Comparison of ENCODE assay signal across 7 mouse cellular contexts in the genomic region with DNA sequence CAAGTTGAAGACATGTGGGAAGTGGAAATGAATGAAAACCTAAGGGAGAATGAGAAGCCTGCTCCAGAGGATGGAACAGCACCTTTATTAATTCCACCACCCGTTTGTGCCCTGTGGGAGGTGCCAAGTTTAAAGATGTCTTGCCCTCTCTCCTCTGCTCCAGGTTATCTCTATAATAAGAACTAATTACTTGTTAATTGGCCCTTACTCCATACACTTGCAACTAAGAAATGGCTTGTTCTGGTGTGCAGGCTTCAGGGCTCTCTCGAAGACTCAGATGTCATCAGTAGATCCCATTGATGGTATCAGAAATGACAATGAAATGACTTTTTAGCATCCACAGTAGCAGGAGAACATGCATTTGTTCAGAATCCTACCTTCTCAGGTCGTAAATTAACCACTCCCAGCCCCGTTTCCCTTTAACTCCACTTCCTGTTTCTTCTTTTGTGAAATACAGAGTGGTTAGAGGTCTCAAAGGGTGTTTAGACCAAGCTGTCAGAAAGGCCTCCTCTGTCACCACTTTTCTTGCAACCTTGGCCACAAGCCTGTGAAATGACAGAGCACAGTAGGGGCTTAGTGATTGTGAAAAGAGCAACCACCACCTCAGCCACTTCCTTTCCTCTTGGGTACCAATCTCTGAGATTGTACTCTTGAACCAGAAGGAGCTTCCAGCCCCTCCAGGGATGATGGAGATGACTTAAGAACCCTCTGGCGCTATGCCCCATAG. TPM values are rescaled to one million over a fixed set of nuclear protein-coding genes. Genes with fewer than 3 reads are reported as not detected.
A peak's percentile ranks its signal among the peaks of the same experiment; 100 is the strongest.
DNase-seq lines count a peak whose midpoint lies in the region; ATAC-seq and TF ChIP-seq lines count a peak whose summit lies in the region.

Gene Ifrd1, minus strand, starts transcription at position 51 of the 727 bp plus-strand sequence.

- no peak within 1 kb of the TSS for H3K4me3 ChIP-seq in forebrain, embryonic 14.5 days (ENCODE audit: low read depth, low read length)
- H3K4me3 ChIP-seq in hindbrain, embryonic 10.5 days: no peak within 1 kb of the TSS
- H3K4me3 ChIP-seq in liver, embryonic 12.5 days: no peak within 1 kb of the TSS

- no peak for DNase-seq in Patski (ENCODE audit: low read depth, low spot score)
- DNase-seq in forebrain, embryonic 14.5 days (ENCODE audit: low spot score): no peak
- no peak for DNase-seq in hindbrain, embryonic 10.5 days (ENCODE audit: low spot score)
- peak; percentile 69 to 83 for DNase-seq in natural killer cell, adult 2 months (ENCODE audit: low spot score in 2 of 2)
- DNase-seq in kidney, postnatal 14 days: no peak

- H3K27me3 ChIP-seq in Patski: no peaks in the 10 kb centered on the region
- H3K27me3 ChIP-seq in forebrain, embryonic 14.5 days (replicated peaks; ENCODE audit: control insufficient read depth, insufficient read depth, low read length): no peaks in the 10 kb centered on the region
- H3K27me3 ChIP-seq in hindbrain, embryonic 10.5 days (ENCODE audit: insufficient read depth, poor library complexity, severe bottlenecking): no peaks in the 10 kb centered on the region
- no peaks in the 10 kb centered on the region for H3K27me3 ChIP-seq in liver, embryonic 12.5 days (replicated peaks)

- TF ChIP-seq CTCF in Patski (IDR thresholded peaks at IDR 0.05): no peak

- no peak within 1 kb of the TSS for H3K27ac ChIP-seq in forebrain, embryonic 14.5 days (ENCODE audit: low read depth, low read length)
- H3K27ac ChIP-seq in hindbrain, embryonic 10.5 days: no peak within 1 kb of the TSS
- peak within 1 kb of the TSS; percentile 18 for H3K27ac ChIP-seq in liver, embryonic 12.5 days

- H3K4me1 ChIP-seq in forebrain, embryonic 14.5 days (ENCODE audit: control insufficient read depth, insufficient read depth, low read length): no peaks in the 10 kb centered on the region; the same call in 1 of the 2 replicates
- H3K4me1 ChIP-seq in hindbrain, embryonic 10.5 days (replicated peaks): peaks cover 8% of the 10 kb centered on the region
- H3K4me1 ChIP-seq in liver, embryonic 12.5 days: peaks cover 31% of the 10 kb centered on the region

- in situ Hi-C loops in Patski (cut with MboI; ENCODE audit: low pct_unique_long_range_greater_than_20kb): no loop called here

- H3K36me3 ChIP-seq in forebrain, embryonic 14.5 days (ENCODE audit: control insufficient read depth, insufficient read depth, low read length): no peaks in the 10 kb centered on the region
- H3K36me3 ChIP-seq in hindbrain, embryonic 10.5 days: no peaks in the 10 kb centered on the region
- no peaks in the 10 kb centered on the region for H3K36me3 ChIP-seq in liver, embryonic 12.5 days

- H3K4me2 ChIP-seq in forebrain, embryonic 14.5 days (ENCODE audit: low read length): no peak within 1 kb of the TSS
- H3K4me2 ChIP-seq in liver, embryonic 12.5 days: peak within 1 kb of the TSS; percentile 30

- POLR2A ChIA-PET in Patski (lab: Charles Lee): no interaction called here

- peak; percentile 68 for ATAC-seq in CD4-positive, CD25-positive, alpha-beta regulatory T cell, adult 4 months
- ATAC-seq in Patski: no peak
- no peak for ATAC-seq in forebrain, embryonic 14.5 days
- ATAC-seq in liver, embryonic 12.5 days: peak; percentile 28; the same call in 1 of the 2 replicates

- H3K9ac ChIP-seq in forebrain, embryonic 14.5 days (ENCODE audit: low read length): no peak within 1 kb of the TSS
- H3K9ac ChIP-seq in liver, embryonic 12.5 days: no peak within 1 kb of the TSS

- no peaks in the 10 kb centered on the region for H3K9me3 ChIP-seq in forebrain, embryonic 14.5 days (replicated peaks; ENCODE audit: control insufficient read depth, low read length)
- no peaks in the 10 kb centered on the region for H3K9me3 ChIP-seq in hindbrain, embryonic 10.5 days
- H3K9me3 ChIP-seq in liver, embryonic 12.5 days (replicated peaks): no peaks in the 10 kb centered on the region

- WGBS in forebrain, embryonic 14.5 days: 67% methylated on average over 5 of the region's 5 CpGs
- WGBS in hindbrain, embryonic 10.5 days: 84% methylated on average over 5 of the region's 5 CpGs
- WGBS in liver, embryonic 12.5 days (ENCODE audit: insufficient replicate concordance): 52% methylated on average over 5 of the region's 5 CpGs

- CTCF ChIA-PET in Patski (lab: Charles Lee): interaction anchor here (1.5 kb wide), 1 partner anchor 429 kb away, joined by 3 read pairs; no protein-coding TSS in a partner anchor

RNA-seq across cellular contexts. Expression of gene Ifrd1, which starts in this region (rescaled TPM):
- polyA plus RNA-seq in CD4-positive, CD25-positive, alpha-beta regulatory T cell, adult 4 months (2017; shearing (Covaris generic)): 10 to 100 TPM; 46.7 to 49.4 TPM
- 95.5 TPM for polyA plus RNA-seq in Patski (2021)
- polyA plus RNA-seq in forebrain, embryonic 14.5 days (2014; fragmentation: Nextera tagmentation; extraction: Ambion mirVana): 188 and 206 TPM in 2 replicates
- polyA plus RNA-seq in hindbrain, embryonic 10.5 days (2016; fragmentation: Nextera tagmentation; extraction: Ambion mirVana): 125 and 146 TPM in 2 replicates
- polyA plus RNA-seq in liver, embryonic 12.5 days (2016; fragmentation: Nextera tagmentation; extraction: Ambion mirVana): 89.6 and 93.3 TPM in 2 replicates

Comparison
In these comparisons a context has a peak if more than half of its experiments do, and no peak if none do; other contexts are left out.
1. ATAC-seq: peak in CD4-positive, CD25-positive, alpha-beta regulatory T cell, adult 4 months (single experiment) and liver, embryonic 12.5 days (single experiment); none in Patski (single experiment) and forebrain, embryonic 14.5 days (single experiment).
2. DNase-seq: peak in natural killer cell, adult 2 months (2 of 2); none in Patski (single experiment), forebrain, embryonic 14.5 days (single experiment), hindbrain, embryonic 10.5 days (single experiment) and kidney, postnatal 14 days (single experiment).